Mouse (Mus musculus): ENCODE results near the gene Ppp1r14c. TPM values are rescaled to one million over a fixed set of nuclear protein-coding genes. Genes with fewer than 3 reads are reported as not detected.

Ppp1r14c gene
- not detected for polyA plus RNA-seq (2017; shearing (Covaris generic))

DNA sequence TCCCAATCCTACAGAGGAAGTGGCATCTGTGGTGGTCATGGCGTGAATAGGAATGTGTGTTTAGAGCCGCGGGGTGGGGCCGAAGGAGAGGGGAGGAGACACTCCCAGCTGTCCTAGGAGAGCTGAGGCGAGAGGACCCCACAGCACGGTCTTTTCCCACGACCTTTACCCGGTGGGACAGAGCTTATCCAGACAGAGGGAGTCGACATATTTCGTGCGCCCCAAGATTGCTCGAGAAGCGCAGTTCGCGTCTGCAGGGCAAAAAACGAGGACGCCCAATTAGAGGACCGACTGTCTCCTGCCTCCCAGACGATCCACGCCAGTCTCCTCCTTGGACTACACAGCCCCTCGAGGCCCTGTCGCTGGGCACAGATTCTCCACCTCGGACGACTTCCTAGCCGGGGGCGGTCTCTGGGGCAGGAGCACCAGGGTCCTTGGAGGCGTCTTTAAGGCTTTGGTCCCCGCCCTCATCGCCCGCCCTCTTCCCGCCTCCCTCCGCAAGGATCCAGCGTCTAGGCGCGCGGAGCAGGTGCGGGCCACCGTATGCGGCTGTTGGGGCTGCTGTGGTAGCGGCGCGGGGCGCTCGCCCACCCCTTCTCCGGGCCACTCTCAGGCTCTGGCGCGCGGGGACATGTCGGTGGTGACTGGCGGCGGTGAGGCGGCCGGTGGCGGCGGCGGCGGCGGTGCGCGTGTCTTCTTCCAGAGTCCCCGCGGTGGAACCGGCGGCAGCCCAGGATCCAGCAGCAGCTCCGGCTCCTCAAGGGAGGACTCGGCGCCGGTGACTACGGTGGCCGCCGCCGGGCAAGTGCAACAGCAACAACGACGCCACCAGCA lies at the start of gene Ppp1r14c:
TSS of gene Ppp1r14c (plus strand) at position 22 of the 834 bp plus-strand sequence.

Other genes with a start within 250 kb of the Ppp1r14c start
- gene H60c, start 98.3 kb upstream of the Ppp1r14c start, polyA plus RNA-seq (2017; shearing (Covaris generic)), result 0.11 TPM
- not detected for gene Iyd, start 174.2 kb downstream of the Ppp1r14c start, polyA plus RNA-seq (2017; shearing (Covaris generic))